Mouse (Mus musculus) hindbrain, embryonic 16.5 days (tissue): ENCODE measurements at regions not wholly inside any gene's neighbourhood (a gene's known extent, or its start where the extent isn't known, plus 50 kb on each side); places are given as distances from the start of the nearest gene placed in this dataset.
A peak's percentile ranks its signal among the peaks of the same experiment; 100 is the strongest.

Experiments used
- ATAC-seq: fragments of 200-750 bp; cut with Nextera tagmentation; 2 replicates; pipeline ENCODE4 v1.8.0; 2017; ENCODE audit warnings: moderate TSS enrichment, moderate library complexity
- H3K27ac ChIP-seq: fragments of 300-500 bp; sonication (generic); 2 replicates; pipeline ENCODE4 v1.5.1; 2014; ENCODE audit warnings: low read depth, mild to moderate bottlenecking, control low read depth, low read length, moderate library complexity
- H3K27me3 ChIP-seq: fragments of 300-500 bp; sonication (generic); replicated peaks from 2 replicates; pipeline ENCODE4 v1.6.1; 2014; ENCODE audit warnings: low read length; ENCODE audit not compliant: control insufficient read depth, insufficient read depth
- H3K36me3 ChIP-seq: fragments of 300-500 bp; sonication (generic); 2 replicates; pipeline ENCODE4 v1.6.1; 2014; ENCODE audit warnings: mild to moderate bottlenecking, low read length, moderate library complexity, mixed read lengths; ENCODE audit not compliant: control insufficient read depth, insufficient read depth
- H3K4me1 ChIP-seq: fragments of 300-500 bp; sonication (generic); 2 replicates; pipeline ENCODE4 v1.6.1; 2014; ENCODE audit warnings: low read depth, low read length; ENCODE audit not compliant: control insufficient read depth, insufficient read depth
- H3K4me2 ChIP-seq: fragments of 300-500 bp; sonication (generic); 2 replicates; pipeline ENCODE4 v1.6.1; 2014; ENCODE audit warnings: mild to moderate bottlenecking, low read length, control low read depth, moderate library complexity
- H3K4me3 ChIP-seq: fragments of 300-500 bp; sonication (generic); 2 replicates; pipeline ENCODE4 v1.5.1; 2014; ENCODE audit warnings: mild to moderate bottlenecking, low read length, control low read depth, moderate library complexity
- H3K9ac ChIP-seq: fragments of 300-500 bp; sonication (generic); 2 replicates; pipeline ENCODE4 v1.6.1; 2014; ENCODE audit warnings: low read depth, mild to moderate bottlenecking, control low read depth, low read length, moderate library complexity
- H3K9me3 ChIP-seq: fragments of 300-500 bp; sonication (generic); 2 replicates; pipeline ENCODE4 v1.6.1; 2014; ENCODE audit warnings: mild to moderate bottlenecking, low read length, moderate library complexity; ENCODE audit not compliant: control insufficient read depth
- WGBS: fragments of 180-500 bp; shearing (Covaris S2); extraction: QIAGEN DNeasy Blood & Tissue Kit; methylation state at CpG from one replicate; pipeline ENCODE4 v1.1.7; 2014; 5-methylcytosine and 5-hydroxymethylcytosine counted together

DNA sequence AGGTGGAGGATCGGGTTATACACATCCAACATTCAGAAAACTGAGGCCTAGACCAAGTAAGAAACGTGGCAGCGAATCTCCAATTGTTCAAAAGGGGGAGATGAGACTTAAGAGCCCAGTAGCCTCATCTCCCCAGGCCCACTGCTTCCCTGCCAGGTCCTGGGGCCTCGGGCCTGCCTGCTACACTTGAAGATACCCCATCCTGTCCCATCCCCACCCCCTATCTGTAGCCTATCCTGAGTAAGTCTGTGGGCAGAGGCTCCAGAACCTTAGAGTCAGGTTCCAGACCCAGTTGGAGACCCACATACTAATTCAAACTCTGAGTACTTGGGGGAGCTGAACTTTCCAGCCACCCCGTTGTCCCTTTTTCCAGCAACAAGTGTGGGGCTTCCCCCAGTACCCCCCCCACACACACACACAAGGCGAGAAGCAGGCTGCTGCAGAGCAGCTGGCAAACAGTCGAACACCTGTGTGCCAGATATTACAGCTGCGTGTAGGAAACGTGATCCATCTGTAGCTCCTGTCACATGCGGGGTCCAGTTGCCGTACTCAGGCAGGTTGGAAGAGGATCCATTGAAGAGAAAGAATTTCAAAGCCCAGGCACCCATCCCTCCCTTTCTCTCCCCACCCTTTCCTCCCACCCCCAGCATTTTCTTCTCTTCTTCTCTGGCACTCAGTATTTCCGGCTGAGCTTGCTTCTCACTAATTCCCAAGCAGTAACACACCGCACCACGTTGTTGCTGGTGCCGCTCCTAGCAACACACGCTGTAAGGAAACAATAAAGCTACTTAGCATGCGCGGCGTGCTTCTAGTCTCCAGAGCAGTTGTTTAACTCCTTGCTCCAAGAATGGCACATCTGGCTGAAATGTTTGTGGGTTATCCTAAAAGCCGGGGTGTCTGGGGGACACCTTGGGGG lies 89.4 kb upstream of the 1700016C15Rik start:
- Histone ChIP-seq H3K27ac (peak overlapping the region; percentile 34; the same call in 1 of the 2 replicates), H3K36me3 (no peaks in the 10 kb centered on the region), H3K4me1 (peaks cover 13% of the 10 kb centered on the region), H3K9ac (peak overlapping the region; percentile 36), H3K4me3 (peak overlapping the region; percentile 33), H3K4me2 (peak overlapping the region; percentile 66), H3K9me3 (no peaks in the 10 kb centered on the region), H3K27me3 (no peaks in the 10 kb centered on the region)
- WGBS: 16% methylated on average over 20 of the region's 20 CpGs
- ATAC-seq: peak; percentile 84

DNA sequence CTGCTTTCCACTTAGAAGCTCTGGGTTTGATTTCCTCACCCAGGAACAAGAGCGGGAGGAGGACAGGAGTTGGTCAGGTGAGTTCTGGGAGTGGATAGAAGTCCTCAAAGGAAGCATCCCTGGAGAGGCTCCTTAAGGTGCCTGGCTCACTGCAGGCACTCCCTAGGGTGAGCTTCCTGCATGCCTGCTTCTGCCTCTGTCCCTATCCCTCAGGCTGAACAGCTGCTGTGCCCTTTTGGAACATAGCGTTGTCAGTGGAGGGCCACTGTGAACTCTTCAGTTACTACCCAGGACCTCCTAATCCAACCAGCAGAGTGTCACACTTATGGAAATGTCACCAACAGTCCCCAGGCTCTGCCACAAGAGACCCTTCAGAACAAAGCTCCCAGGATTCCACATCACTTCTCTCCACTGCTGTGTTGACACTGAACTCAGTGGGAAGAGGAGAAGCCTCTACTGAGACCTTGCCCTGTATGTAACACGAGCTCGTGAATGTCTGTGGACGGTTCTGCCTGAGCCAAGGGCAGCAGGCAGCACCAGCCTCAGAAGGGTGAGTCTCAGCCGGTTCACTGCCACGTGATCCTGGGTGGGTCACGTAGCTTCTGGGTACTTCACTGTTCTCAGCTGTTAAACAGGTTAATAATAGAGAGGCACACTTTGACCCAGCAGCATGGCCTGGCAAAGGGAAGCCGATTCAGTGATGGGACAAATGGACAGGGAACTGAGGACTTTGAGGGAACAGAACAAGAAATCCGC lies 86.7 kb upstream of the 1700016C15Rik start:
- Histone ChIP-seq H3K4me3 (no peak overlapping the region), H3K27me3 (no peaks in the 10 kb centered on the region), H3K36me3 (no peaks in the 10 kb centered on the region), H3K9me3 (no peaks in the 10 kb centered on the region), H3K27ac (no peak overlapping the region; the same call in 1 of the 2 replicates), H3K9ac (no peak overlapping the region), H3K4me1 (peaks cover 13% of the 10 kb centered on the region), H3K4me2 (no peak overlapping the region)
- ATAC-seq: no peak
- WGBS: 69% methylated on average over 10 of the region's 10 CpGs

GRCm38 (mm10) chr1:177643662-177644061 lies 86.0 kb upstream of the 1700016C15Rik start:
- Histone ChIP-seq H3K4me3 (no peak overlapping the region), H3K36me3 (no peaks in the 10 kb centered on the region), H3K27ac (no peak overlapping the region), H3K9ac (no peak overlapping the region), H3K4me1 (peaks cover 13% of the 10 kb centered on the region), H3K4me2 (no peak overlapping the region), H3K9me3 (no peaks in the 10 kb centered on the region), H3K27me3 (no peaks in the 10 kb centered on the region)
- no peak for ATAC-seq
- 71% methylated on average over 3 of the region's 3 CpGs for WGBS

GRCm38 (mm10) chr1:177644214-177644613 lies 85.4 kb upstream of the 1700016C15Rik start:
- Histone ChIP-seq H3K4me1 (peaks cover 13% of the 10 kb centered on the region), H3K9ac (no peak overlapping the region), H3K4me2 (no peak overlapping the region), H3K9me3 (no peaks in the 10 kb centered on the region), H3K4me3 (no peak overlapping the region), H3K27me3 (no peaks in the 10 kb centered on the region), H3K36me3 (no peaks in the 10 kb centered on the region), H3K27ac (no peak overlapping the region)
- ATAC-seq: no peak
- WGBS: 84% methylated on average over 4 of the region's 4 CpGs

- H3K9ac ChIP-seq: no peak overlapping the region
- H3K9me3 ChIP-seq: no peaks in the 10 kb centered on the region
- H3K27me3 ChIP-seq: no peaks in the 10 kb centered on the region
- H3K36me3 ChIP-seq: no peaks in the 10 kb centered on the region
- ATAC-seq: no peak
- no peak overlapping the region for H3K27ac ChIP-seq
- H3K4me1 ChIP-seq: peaks cover 8% of the 10 kb centered on the region
- WGBS: 65% methylated on average over 4 of the region's 4 CpGs
- no peak overlapping the region for H3K4me2 ChIP-seq
- H3K4me3 ChIP-seq: no peak overlapping the region
These were observed 84.3 kb upstream of the 1700016C15Rik start for GRCm38 (mm10) chr1:177645327-177645726.

GRCm38 (mm10) chr1:177645897-177646535 lies 83.6 kb upstream of the 1700016C15Rik start:
- H3K9ac ChIP-seq: no peak overlapping the region
- no peak overlapping the region for H3K27ac ChIP-seq
- WGBS: 57% methylated on average over 5 of the region's 5 CpGs
- H3K9me3 ChIP-seq: no peaks in the 10 kb centered on the region
- peak; percentile 85 for ATAC-seq
- H3K27me3 ChIP-seq: no peaks in the 10 kb centered on the region
- H3K4me2 ChIP-seq: no peak overlapping the region
- no peaks in the 10 kb centered on the region for H3K36me3 ChIP-seq
- no peak overlapping the region for H3K4me3 ChIP-seq
- peaks cover 1% of the 10 kb centered on the region for H3K4me1 ChIP-seq

GRCm38 (mm10) chr1:177647876-177648275 lies 81.7 kb upstream of the 1700016C15Rik start:
- Histone ChIP-seq H3K9me3 (no peaks in the 10 kb centered on the region), H3K4me2 (no peak overlapping the region), H3K4me3 (no peak overlapping the region), H3K36me3 (no peaks in the 10 kb centered on the region), H3K27me3 (no peaks in the 10 kb centered on the region), H3K27ac (no peak overlapping the region), H3K9ac (no peak overlapping the region), H3K4me1 (no peaks in the 10 kb centered on the region)
- ATAC-seq: no peak
- WGBS: 91% methylated on average over 1 of the region's 1 CpGs

DNA sequence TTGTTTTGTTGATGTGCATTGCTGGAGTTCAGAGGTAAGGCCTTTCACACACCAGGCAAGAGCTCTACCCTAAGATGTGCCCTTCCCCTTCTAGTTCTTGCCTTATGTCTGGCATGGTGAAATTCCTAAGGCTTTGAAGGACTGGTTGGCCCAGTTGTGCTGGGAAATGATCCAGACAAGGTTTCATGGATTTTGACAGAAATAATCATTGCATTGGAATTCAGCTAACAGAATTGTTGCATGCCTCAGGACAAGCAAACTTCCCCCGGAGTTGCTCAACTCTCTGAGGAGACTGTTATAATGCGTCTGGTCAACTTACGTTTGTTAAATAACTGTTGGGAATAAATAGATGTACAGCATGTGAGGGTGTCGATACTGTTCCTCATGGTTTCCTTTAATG lies 80.6 kb upstream of the 1700016C15Rik start:
- Histone ChIP-seq H3K9ac (no peak overlapping the region), H3K27me3 (no peaks in the 10 kb centered on the region), H3K4me1 (no peaks in the 10 kb centered on the region), H3K9me3 (no peaks in the 10 kb centered on the region), H3K27ac (no peak overlapping the region), H3K36me3 (no peaks in the 10 kb centered on the region), H3K4me3 (no peak overlapping the region), H3K4me2 (no peak overlapping the region)
- ATAC-seq: no peak
- 85% methylated on average over 4 of the region's 4 CpGs for WGBS

- Histone ChIP-seq H3K9ac (no peak overlapping the region), H3K4me2 (no peak overlapping the region), H3K27me3 (no peaks in the 10 kb centered on the region), H3K4me1 (no peaks in the 10 kb centered on the region), H3K36me3 (no peaks in the 10 kb centered on the region), H3K27ac (no peak overlapping the region), H3K4me3 (no peak overlapping the region), H3K9me3 (no peaks in the 10 kb centered on the region)
- no peak for ATAC-seq
- WGBS: 60% methylated on average over 5 of the region's 5 CpGs
These were observed 78.4 kb upstream of the 1700016C15Rik start for GRCm38 (mm10) chr1:177651219-177651618.
